Mouse (Mus musculus) kidney, adult 11 months (tissue): ENCODE data around the gene Jam3.
A peak's percentile ranks its signal among the peaks of the same experiment; 100 is the strongest.

Experiments
- DNase-seq: peaks from one replicate; pipeline ENCODE4 v3.0.0; 2022

The Jam3 gene

DNA sequence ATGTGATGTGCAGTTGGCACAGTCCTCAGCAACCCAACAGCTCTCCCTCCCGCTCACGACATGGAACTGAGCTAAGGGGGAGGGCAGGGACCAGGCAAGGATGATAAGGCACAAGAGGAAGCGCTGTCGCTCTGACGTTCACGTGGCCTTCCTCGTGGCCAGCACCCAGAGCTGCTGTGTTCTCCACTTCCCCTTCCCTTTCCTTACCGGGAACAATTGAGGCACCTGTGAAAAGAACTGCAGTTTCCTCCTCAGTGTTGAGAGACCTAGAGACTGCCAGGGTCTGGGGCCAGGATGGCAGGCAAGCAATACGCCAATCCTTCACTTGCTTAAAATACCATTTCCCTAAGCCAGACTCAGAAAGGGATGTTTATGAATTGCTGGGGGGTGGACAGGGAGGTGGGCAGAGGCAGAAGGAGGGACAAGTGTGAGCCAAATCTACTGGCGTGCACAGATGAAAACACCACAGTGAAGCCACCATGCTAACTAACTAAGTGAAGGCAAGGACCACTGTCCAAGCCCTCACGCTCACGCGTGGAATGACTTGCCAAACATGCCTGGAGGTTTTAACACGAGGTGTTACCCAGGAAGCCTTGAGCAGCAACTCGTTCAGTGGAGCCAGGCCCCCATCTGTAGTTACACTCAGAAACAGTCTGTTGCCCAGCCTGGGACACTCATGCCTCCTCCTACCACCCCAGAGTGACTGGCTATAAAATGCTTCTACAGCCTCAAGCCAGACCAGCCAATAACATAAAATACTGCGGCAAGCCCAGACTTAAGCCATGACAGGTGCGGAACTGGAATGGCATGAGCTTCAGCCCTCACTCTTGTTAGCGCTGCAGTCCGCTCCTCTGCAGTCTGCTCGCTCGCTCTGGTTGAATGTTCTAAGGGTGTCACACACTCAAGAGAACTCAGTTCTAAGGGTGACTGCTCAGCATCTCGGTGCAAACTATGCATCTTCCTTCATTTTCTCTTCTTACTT lies 45.4 kb downstream of the Jam3 start:
- DNase-seq, result peak; percentile 88

- DNase-seq, result peak; percentile 41
Measured at GRCm38 (mm10) chr9:27108451-27108850, 46.8 kb downstream of the Jam3 start.

DNA sequence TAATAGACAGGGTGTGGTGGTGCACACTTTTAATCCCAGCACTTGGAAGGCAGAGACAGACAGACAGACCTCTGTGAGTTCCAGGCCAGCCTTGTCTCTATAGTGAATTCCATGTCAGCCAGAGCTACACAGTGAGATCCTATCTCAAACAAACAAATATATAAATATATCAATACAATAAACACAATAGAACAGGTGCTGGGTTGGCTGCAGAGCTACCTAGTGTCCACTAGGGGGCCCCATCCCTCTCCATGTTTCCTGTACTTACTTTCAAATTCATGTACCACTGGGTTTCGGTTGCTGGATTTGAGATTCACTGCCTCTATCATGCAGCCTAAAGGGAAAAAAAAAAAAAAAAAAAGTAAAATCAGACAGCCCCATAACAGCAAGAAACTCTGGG lies 49.1 kb downstream of the Jam3 start:
- peak; percentile 22 for DNase-seq

- DNase-seq, result no peak
Measured at GRCm38 (mm10) chr9:27101466-27101865, 53.8 kb downstream of the Jam3 start.

- DNase-seq, result no peak
Measured at GRCm38 (mm10) chr9:27099474-27099873, 55.7 kb downstream of the Jam3 start.

- no peak for DNase-seq
Measured at GRCm38 (mm10) chr9:27098557-27098956, 56.7 kb downstream of the Jam3 start.

- DNase-seq, result peak; percentile 33
Measured at GRCm38 (mm10) chr9:27098092-27098491, 57.1 kb downstream of the Jam3 start.

- no peak for DNase-seq
Measured at GRCm38 (mm10) chr9:27092916-27093315, 62.3 kb downstream of the Jam3 start.

- no peak for DNase-seq
Measured at GRCm38 (mm10) chr9:27090801-27091775, 64.1 kb downstream of the Jam3 start.

- no peak for DNase-seq
Measured at GRCm38 (mm10) chr9:27090134-27090533, 65.1 kb downstream of the Jam3 start.

DNA sequence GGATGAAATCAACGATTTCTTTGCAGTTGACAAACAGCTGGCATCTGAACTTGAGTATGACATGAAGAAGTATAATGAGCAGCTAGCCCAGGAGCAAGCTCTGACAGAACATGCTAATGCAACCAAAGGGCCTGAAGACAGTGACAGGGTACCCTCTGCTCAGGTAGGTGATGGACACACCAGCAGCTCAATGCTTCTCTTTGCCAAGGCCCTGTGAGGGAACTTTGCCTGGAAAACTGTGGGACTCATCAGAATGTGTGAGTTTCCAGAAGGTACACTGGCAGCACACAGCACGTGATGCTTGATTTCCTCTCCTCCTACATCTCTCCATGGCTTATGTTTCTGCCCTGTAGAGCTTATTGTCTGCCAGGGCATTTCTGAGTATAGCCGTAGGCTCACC lies 67.8 kb downstream of the Jam3 start:
- no peak for DNase-seq

- DNase-seq, result no peak
Measured at GRCm38 (mm10) chr9:27086256-27086655, 69.0 kb downstream of the Jam3 start.

DNA sequence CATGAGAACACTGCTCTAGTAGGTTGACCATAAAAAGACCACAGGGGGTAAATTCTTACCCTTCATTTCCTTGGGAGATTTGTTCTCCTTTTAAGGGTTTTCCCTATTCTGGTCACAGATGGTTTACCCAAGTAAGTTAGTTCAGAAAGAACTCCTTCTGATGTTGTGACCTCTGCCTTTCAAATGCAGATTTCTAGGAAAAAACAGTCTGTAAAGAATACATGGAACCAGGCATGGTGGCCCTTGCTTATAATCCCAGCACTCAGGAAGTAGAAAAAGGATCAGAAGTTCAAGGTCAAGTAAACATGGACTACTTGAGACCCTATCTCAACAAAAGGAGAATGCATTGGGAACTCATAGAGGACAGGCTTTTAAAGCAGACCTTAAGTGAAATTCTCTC lies 79.4 kb downstream of the Jam3 start:
- DNase-seq, result no peak

DNA sequence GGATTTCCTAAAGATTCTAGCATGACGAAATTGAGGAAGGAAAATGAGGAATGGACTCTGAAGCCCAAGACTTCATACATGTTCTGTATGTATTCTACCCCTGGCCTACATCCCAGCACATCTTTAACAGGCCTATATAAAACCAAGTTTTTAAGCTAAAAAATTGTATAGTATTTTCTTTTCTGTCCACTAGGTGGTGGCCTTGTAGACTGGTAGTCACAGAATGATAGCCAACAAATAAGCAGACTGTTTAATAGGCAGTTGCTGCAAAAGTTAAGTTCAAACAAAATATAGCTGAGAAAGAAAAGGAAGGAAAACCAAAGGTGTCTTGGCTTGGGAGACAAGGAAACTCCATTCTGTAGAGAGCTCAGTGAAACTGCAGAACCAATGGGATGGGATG lies 80.5 kb downstream of the Jam3 start:
- DNase-seq, result no peak

DNA sequence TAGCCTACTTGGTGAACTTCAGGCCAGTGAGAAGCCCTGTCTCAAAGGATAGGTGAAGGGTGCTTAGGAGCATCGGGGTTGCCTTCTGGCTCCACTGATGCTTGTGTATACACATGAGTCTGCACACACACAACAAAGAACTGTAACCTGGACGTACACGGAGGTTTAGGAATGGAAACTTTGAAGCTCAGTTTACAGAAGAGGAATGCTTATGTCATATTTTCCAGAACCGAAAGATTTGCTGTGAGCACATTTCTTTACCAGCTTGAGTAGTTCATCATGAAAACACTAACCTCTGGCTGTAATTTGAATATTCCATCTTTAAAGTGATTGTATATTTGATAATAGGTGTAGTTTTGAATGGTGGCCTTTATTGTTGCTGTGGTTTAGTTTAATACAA lies 84.3 kb downstream of the Jam3 start:
- DNase-seq, result no peak

GRCm38 (mm10) chr9:27058341-27058740 lies 96.9 kb downstream of the Jam3 start:
- DNase-seq, result no peak

DNA sequence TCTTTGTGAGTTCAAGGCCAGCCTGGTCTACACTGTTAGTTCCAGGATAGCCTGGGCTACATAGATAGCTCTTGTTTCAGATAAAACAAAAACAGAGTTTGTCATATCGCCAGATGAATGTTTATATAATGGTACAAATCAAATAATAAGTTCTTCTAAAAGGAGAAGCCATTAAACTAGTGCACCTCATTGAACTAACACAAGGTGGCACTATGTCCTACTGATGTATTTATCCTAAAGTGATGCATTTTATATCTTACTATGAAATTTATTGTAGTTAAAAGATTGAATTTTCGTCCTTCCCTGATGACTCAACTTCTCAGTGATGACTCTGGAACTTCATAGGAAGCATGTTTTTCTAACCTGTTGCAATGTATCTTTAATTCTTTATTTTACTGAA lies 105.7 kb downstream of the Jam3 start:
- no peak for DNase-seq
